Mouse (Mus musculus) natural killer cell, adult 2 months (primary cell): ENCODE data around the gene Rsf1.

Experiments
- DNase-seq, 2 experiments: peaks; one replicate each; pipeline ENCODE4 v3.0.0; 2022; ENCODE audit warnings: low spot score in 2 of 2

Gene Rsf1

GRCm38 (mm10) chr7:97723646-97724538, 144.2 kb downstream of the Rsf1 start:
- no peak for DNase-seq

- no peak for DNase-seq
Observed at GRCm38 (mm10) chr7:97725401-97725800, 145.7 kb downstream of the Rsf1 start.

GRCm38 (mm10) chr7:97726080-97726479, 146.4 kb downstream of the Rsf1 start:
- no peak for DNase-seq

GRCm38 (mm10) chr7:97726778-97727177, 147.1 kb downstream of the Rsf1 start:
- no peak for DNase-seq

- DNase-seq, result no peak
Observed at GRCm38 (mm10) chr7:97728666-97729614, 149.3 kb downstream of the Rsf1 start.

- DNase-seq, result no peak
Observed at GRCm38 (mm10) chr7:97730427-97730826, 150.7 kb downstream of the Rsf1 start.

GRCm38 (mm10) chr7:97733606-97734005, 153.9 kb downstream of the Rsf1 start:
- DNase-seq, result no peak

- DNase-seq, result no peak
Observed at GRCm38 (mm10) chr7:97735021-97735420, 155.3 kb downstream of the Rsf1 start.

GRCm38 (mm10) chr7:97735886-97736420, 156.3 kb downstream of the Rsf1 start:
- DNase-seq, result no peak

- DNase-seq, result no peak
Observed at GRCm38 (mm10) chr7:97737256-97737637, 157.6 kb downstream of the Rsf1 start.

- peak; percentile 57 to 63 for DNase-seq
Observed at GRCm38 (mm10) chr7:97737638-97738456, 158.2 kb downstream of the Rsf1 start, which contains the start of gene Aqp11. Gene Aqp11 (minus strand): TSS chr7:97738289.

GRCm38 (mm10) chr7:97740948-97741347, 161.3 kb downstream of the Rsf1 start:
- no peak for DNase-seq

- no peak for DNase-seq
Observed at GRCm38 (mm10) chr7:97741756-97742291, 162.1 kb downstream of the Rsf1 start.
